Mouse (Mus musculus): Measurements from ENCODE around the gene Plagl2. TPM values are rescaled to one million over a fixed set of nuclear protein-coding genes. Genes with fewer than 3 reads are reported as not detected.

Plagl2 gene
- polyA plus RNA-seq, 1 experiment from 2014 or later, result 6.8 TPM

- Histone ChIP-seq H3K4me2 (replicated peaks; ENCODE audit: low read depth, low read length) (no peak overlapping the region), H3K4me1 (ENCODE audit: insufficient read depth, low read depth, low read length) (no peaks in the 10 kb centered on the region), H3K4me3 (ENCODE audit: low read depth, low read length) (no peak overlapping the region), H3K36me3 (ENCODE audit: insufficient read depth, low read length) (peaks cover 33% of the 10 kb centered on the region), H3K27ac (ENCODE audit: low read length) (no peak overlapping the region), H3K9ac (replicated peaks; ENCODE audit: low read depth) (no peak overlapping the region), H3K27me3 (replicated peaks; ENCODE audit: insufficient read depth, low read length) (no peaks in the 10 kb centered on the region), H3K9me3 (ENCODE audit: low read length) (no peaks in the 10 kb centered on the region)
- WGBS, result 82% methylated on average over 5 of the region's 5 CpGs
- TF ChIP-seq CTCF (IDR thresholded peaks at IDR 0.05) (no peak), EP300 (IDR thresholded peaks at IDR 0.05) (no peak)
- DNase-seq (ENCODE audit: low spot score), result no peak
- no peak for ATAC-seq
These were observed 12.7 kb downstream of the Plagl2 start for GRCm38 (mm10) chr2:153228523-153228922.

GRCm38 (mm10) chr2:153227959-153228358, 13.3 kb downstream of the Plagl2 start:
- Histone ChIP-seq H3K27ac (ENCODE audit: low read length) (no peak overlapping the region), H3K9ac (replicated peaks; ENCODE audit: low read depth) (no peak overlapping the region), H3K9me3 (ENCODE audit: low read length) (no peaks in the 10 kb centered on the region), H3K4me1 (ENCODE audit: insufficient read depth, low read depth, low read length) (no peaks in the 10 kb centered on the region), H3K36me3 (ENCODE audit: insufficient read depth, low read length) (peaks cover 33% of the 10 kb centered on the region), H3K4me3 (ENCODE audit: low read depth, low read length) (no peak overlapping the region), H3K27me3 (replicated peaks; ENCODE audit: insufficient read depth, low read length) (no peaks in the 10 kb centered on the region), H3K4me2 (replicated peaks; ENCODE audit: low read depth, low read length) (no peak overlapping the region)
- ATAC-seq (no peak), DNase-seq (ENCODE audit: low spot score) (no peak)
- no peak for TF ChIP-seq CTCF (IDR thresholded peaks at IDR 0.05)
- no peak for TF ChIP-seq EP300 (IDR thresholded peaks at IDR 0.05)
- 65% methylated on average over 4 of the region's 4 CpGs for WGBS

- no peak overlapping the region for H3K9ac ChIP-seq (replicated peaks; ENCODE audit: low read depth)
- no peak overlapping the region for H3K27ac ChIP-seq (ENCODE audit: low read length)
- TF ChIP-seq EP300 (IDR thresholded peaks at IDR 0.05) (no peak), CTCF (IDR thresholded peaks at IDR 0.05) (no peak)
- H3K9me3 ChIP-seq (ENCODE audit: low read length), result no peaks in the 10 kb centered on the region
- peak overlapping the region; percentile 80 for H3K4me2 ChIP-seq (replicated peaks; ENCODE audit: low read depth, low read length)
- peaks cover 13% of the 10 kb centered on the region for H3K36me3 ChIP-seq (ENCODE audit: insufficient read depth, low read length)
- H3K4me3 ChIP-seq (ENCODE audit: low read depth, low read length), result peak overlapping the region; percentile 46
- DNase-seq (ENCODE audit: low spot score) (no peak), ATAC-seq (no peak)
- H3K27me3 ChIP-seq (replicated peaks; ENCODE audit: insufficient read depth, low read length), result no peaks in the 10 kb centered on the region
- H3K4me1 ChIP-seq (ENCODE audit: insufficient read depth, low read depth, low read length), result no peaks in the 10 kb centered on the region
- 9% methylated on average over 3 of the region's 3 CpGs for WGBS
These were observed 15.7 kb downstream of the Plagl2 start for GRCm38 (mm10) chr2:153225595-153225953.

GRCm38 (mm10) chr2:153224946-153225594, 16.2 kb downstream of the Plagl2 start, which contains the start of gene Tspyl3:
Gene Tspyl3, minus strand, starts transcription at chr2:153225441.
- Histone ChIP-seq H3K9me3 (ENCODE audit: low read length) (no peaks in the 10 kb centered on the region), H3K4me1 (ENCODE audit: insufficient read depth, low read depth, low read length) (no peaks in the 10 kb centered on the region), H3K4me3 (ENCODE audit: low read depth, low read length) (peak within 1 kb of the TSS; percentile 46), H3K27ac (ENCODE audit: low read length) (no peak within 1 kb of the TSS), H3K9ac (replicated peaks; ENCODE audit: low read depth) (peak within 1 kb of the TSS; percentile 71), H3K4me2 (replicated peaks; ENCODE audit: low read depth, low read length) (peak within 1 kb of the TSS; percentile 80), H3K36me3 (ENCODE audit: insufficient read depth, low read length) (peaks cover 8% of the 10 kb centered on the region), H3K27me3 (replicated peaks; ENCODE audit: insufficient read depth, low read length) (no peaks in the 10 kb centered on the region)
- 2% methylated on average over 31 of the region's 31 CpGs for WGBS
- TF ChIP-seq CTCF (IDR thresholded peaks at IDR 0.05) (no peak), EP300 (IDR thresholded peaks at IDR 0.05) (no peak)
- DNase-seq (ENCODE audit: low spot score) (peak; percentile 37), ATAC-seq (peak; percentile 72)

GRCm38 (mm10) chr2:153222566-153222965, 18.7 kb downstream of the Plagl2 start:
- 90% methylated on average over 2 of the region's 2 CpGs for WGBS
- no peaks in the 10 kb centered on the region for H3K9me3 ChIP-seq (ENCODE audit: low read length)
- no peak overlapping the region for H3K9ac ChIP-seq (replicated peaks; ENCODE audit: low read depth)
- no peak for ATAC-seq
- H3K27ac ChIP-seq (ENCODE audit: low read length), result no peak overlapping the region
- no peaks in the 10 kb centered on the region for H3K36me3 ChIP-seq (ENCODE audit: insufficient read depth, low read length)
- DNase-seq (ENCODE audit: low spot score), result no peak
- H3K4me2 ChIP-seq (replicated peaks; ENCODE audit: low read depth, low read length), result no peak overlapping the region
- no peak overlapping the region for H3K4me3 ChIP-seq (ENCODE audit: low read depth, low read length)
- no peaks in the 10 kb centered on the region for H3K4me1 ChIP-seq (ENCODE audit: insufficient read depth, low read depth, low read length)
- TF ChIP-seq EP300 (IDR thresholded peaks at IDR 0.05) (no peak), CTCF (IDR thresholded peaks at IDR 0.05) (no peak)
- H3K27me3 ChIP-seq (replicated peaks; ENCODE audit: insufficient read depth, low read length), result no peaks in the 10 kb centered on the region

GRCm38 (mm10) chr2:153222130-153222529, 19.1 kb downstream of the Plagl2 start:
- Histone ChIP-seq H3K36me3 (ENCODE audit: insufficient read depth, low read length) (no peaks in the 10 kb centered on the region), H3K9ac (replicated peaks; ENCODE audit: low read depth) (no peak overlapping the region), H3K27ac (ENCODE audit: low read length) (no peak overlapping the region), H3K9me3 (ENCODE audit: low read length) (no peaks in the 10 kb centered on the region), H3K4me3 (ENCODE audit: low read depth, low read length) (no peak overlapping the region), H3K4me1 (ENCODE audit: insufficient read depth, low read depth, low read length) (no peaks in the 10 kb centered on the region), H3K4me2 (replicated peaks; ENCODE audit: low read depth, low read length) (no peak overlapping the region), H3K27me3 (replicated peaks; ENCODE audit: insufficient read depth, low read length) (no peaks in the 10 kb centered on the region)
- no peak for TF ChIP-seq CTCF (IDR thresholded peaks at IDR 0.05)
- TF ChIP-seq EP300 (IDR thresholded peaks at IDR 0.05), result no peak
- DNase-seq (ENCODE audit: low spot score), result no peak
- no peak for ATAC-seq

- Histone ChIP-seq H3K36me3 (ENCODE audit: insufficient read depth, low read length) (no peaks in the 10 kb centered on the region), H3K9me3 (ENCODE audit: low read length) (no peaks in the 10 kb centered on the region), H3K9ac (replicated peaks; ENCODE audit: low read depth) (no peak overlapping the region), H3K4me3 (ENCODE audit: low read depth, low read length) (no peak overlapping the region), H3K4me2 (replicated peaks; ENCODE audit: low read depth, low read length) (no peak overlapping the region), H3K27ac (ENCODE audit: low read length) (no peak overlapping the region), H3K27me3 (replicated peaks; ENCODE audit: insufficient read depth, low read length) (no peaks in the 10 kb centered on the region), H3K4me1 (ENCODE audit: insufficient read depth, low read depth, low read length) (no peaks in the 10 kb centered on the region)
- ATAC-seq, result no peak
- 81% methylated on average over 4 of the region's 4 CpGs for WGBS
- DNase-seq (ENCODE audit: low spot score), result no peak
- TF ChIP-seq CTCF (IDR thresholded peaks at IDR 0.05) (no peak), EP300 (IDR thresholded peaks at IDR 0.05) (no peak)
These were observed 19.6 kb downstream of the Plagl2 start for GRCm38 (mm10) chr2:153221620-153222019.
